Mouse (Mus musculus): ENCODE data around the gene Klc3. TPM values are rescaled to one million over a fixed set of nuclear protein-coding genes. Genes with fewer than 3 reads are reported as not detected.

Klc3 gene
- 0.23 and 0.25 TPM in 2 replicates for polyA plus RNA-seq (2012)

- TF ChIP-seq GATA1 (IDR thresholded peaks at IDR 0.05; ENCODE audit: low read length) = no peak
Observed at GRCm38 (mm10) chr7:19403731-19404296, at the start of gene Klc3. Klc3 (minus strand) TSS chr7:19404104.

- no peak for TF ChIP-seq GATA1 (IDR thresholded peaks at IDR 0.05; ENCODE audit: low read length)
Observed at GRCm38 (mm10) chr7:19449165-19449564, 45.3 kb upstream of the Klc3 start.

GRCm38 (mm10) chr7:19447689-19448088 lies 43.8 kb upstream of the Klc3 start:
- no peak for TF ChIP-seq GATA1 (IDR thresholded peaks at IDR 0.05; ENCODE audit: low read length)

GRCm38 (mm10) chr7:19444801-19445200 lies 40.9 kb upstream of the Klc3 start:
- no peak for TF ChIP-seq GATA1 (IDR thresholded peaks at IDR 0.05; ENCODE audit: low read length)

GRCm38 (mm10) chr7:19443344-19443743 lies 39.4 kb upstream of the Klc3 start:
- no peak for TF ChIP-seq GATA1 (IDR thresholded peaks at IDR 0.05; ENCODE audit: low read length)

GRCm38 (mm10) chr7:19441448-19442091 lies 37.7 kb upstream of the Klc3 start:
- no peak for TF ChIP-seq GATA1 (IDR thresholded peaks at IDR 0.05; ENCODE audit: low read length)

GRCm38 (mm10) chr7:19437048-19437447 lies 33.1 kb upstream of the Klc3 start:
- no peak for TF ChIP-seq GATA1 (IDR thresholded peaks at IDR 0.05; ENCODE audit: low read length)

GRCm38 (mm10) chr7:19436276-19436675 lies 32.4 kb upstream of the Klc3 start:
- TF ChIP-seq GATA1 (IDR thresholded peaks at IDR 0.05; ENCODE audit: low read length) = no peak

GRCm38 (mm10) chr7:19432475-19432874 lies 28.6 kb upstream of the Klc3 start:
- TF ChIP-seq GATA1 (IDR thresholded peaks at IDR 0.05; ENCODE audit: low read length) = no peak

- no peak for TF ChIP-seq GATA1 (IDR thresholded peaks at IDR 0.05; ENCODE audit: low read length)
Observed at GRCm38 (mm10) chr7:19430402-19430801, 26.5 kb upstream of the Klc3 start.

GRCm38 (mm10) chr7:19429726-19430125 lies 25.8 kb upstream of the Klc3 start:
- no peak for TF ChIP-seq GATA1 (IDR thresholded peaks at IDR 0.05; ENCODE audit: low read length)

- no peak for TF ChIP-seq GATA1 (IDR thresholded peaks at IDR 0.05; ENCODE audit: low read length)
Observed at GRCm38 (mm10) chr7:19427999-19428650, 24.2 kb upstream of the Klc3 start.

GRCm38 (mm10) chr7:19426888-19427287 lies 23.0 kb upstream of the Klc3 start:
- no peak for TF ChIP-seq GATA1 (IDR thresholded peaks at IDR 0.05; ENCODE audit: low read length)

GRCm38 (mm10) chr7:19426349-19426748 lies 22.4 kb upstream of the Klc3 start:
- no peak for TF ChIP-seq GATA1 (IDR thresholded peaks at IDR 0.05; ENCODE audit: low read length)

- no peak for TF ChIP-seq GATA1 (IDR thresholded peaks at IDR 0.05; ENCODE audit: low read length)
Observed at GRCm38 (mm10) chr7:19424051-19424450, 20.1 kb upstream of the Klc3 start.

GRCm38 (mm10) chr7:19423083-19423482 lies 19.2 kb upstream of the Klc3 start:
- TF ChIP-seq GATA1 (IDR thresholded peaks at IDR 0.05; ENCODE audit: low read length) = no peak
